Mouse (Mus musculus): ENCODE measurements around the gene Zfp775.

Zfp775 gene

GRCm38 (mm10) chr6:48628808-48629660 is 27.2 kb downstream of the Zfp775 start:
- DNase-seq: peak; percentile 67

GRCm38 (mm10) chr6:48629661-48630034 is 27.8 kb downstream of the Zfp775 start:
- DNase-seq: peak; percentile 58

DNA sequence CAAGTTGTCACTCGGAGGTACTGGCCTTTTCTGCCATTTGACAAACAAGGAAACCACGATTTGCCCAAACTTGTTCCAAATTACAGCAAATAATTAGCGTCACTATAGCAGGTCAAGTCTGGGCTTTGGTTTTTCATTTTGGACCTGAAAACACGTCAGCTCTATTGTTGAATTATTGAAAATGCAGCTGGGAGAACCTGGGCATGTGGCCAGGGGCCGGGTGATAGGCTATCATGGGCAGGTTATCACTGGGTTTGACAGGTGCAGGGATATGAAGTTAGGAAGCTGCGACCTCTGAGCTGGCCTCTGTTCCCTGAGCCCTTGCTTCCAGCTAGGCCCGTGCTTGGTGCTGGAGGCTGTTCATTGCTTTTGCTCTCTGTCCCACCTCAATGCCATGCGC is 29.0 kb downstream of the Zfp775 start:
- DNase-seq: no peak

DNA sequence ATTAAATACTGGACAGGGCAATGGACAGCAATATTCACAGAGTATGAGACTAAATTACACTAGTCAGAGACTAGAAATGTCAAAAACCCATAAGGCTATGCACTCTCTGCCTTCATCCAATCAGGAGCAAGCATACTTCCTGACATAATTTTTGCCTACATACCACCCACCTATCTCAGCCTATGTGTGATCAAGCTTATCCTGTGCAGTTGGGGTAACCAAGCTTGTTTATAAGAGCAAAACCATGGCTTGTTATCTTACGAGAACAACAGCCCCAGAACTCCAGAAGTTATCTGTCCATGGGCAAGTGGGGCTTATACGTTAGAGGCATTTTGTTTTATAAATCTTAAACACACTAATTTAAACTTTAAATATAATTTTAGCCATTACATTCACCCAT is 33.2 kb downstream of the Zfp775 start:
- no peak for DNase-seq

DNA sequence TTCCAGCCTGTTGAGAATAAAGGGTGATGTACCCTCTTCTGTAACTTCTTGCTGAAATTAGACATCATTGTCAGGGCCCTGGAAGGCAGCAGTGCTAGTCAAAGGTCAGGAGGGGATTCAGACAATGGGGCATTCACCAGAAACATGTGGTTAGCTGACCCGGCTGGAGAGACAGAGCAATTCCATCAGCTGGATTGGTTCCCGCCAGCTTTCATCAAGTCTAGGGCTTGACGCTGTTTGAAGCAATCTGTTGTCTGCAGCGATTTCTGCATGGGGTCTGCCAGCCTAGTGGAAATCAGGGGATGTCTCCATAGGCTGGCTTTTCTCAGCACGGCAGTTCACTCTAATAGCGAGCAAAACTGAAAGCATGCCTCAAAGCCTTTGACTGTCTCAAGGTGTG is 34.7 kb downstream of the Zfp775 start:
- no peak for DNase-seq

DNA sequence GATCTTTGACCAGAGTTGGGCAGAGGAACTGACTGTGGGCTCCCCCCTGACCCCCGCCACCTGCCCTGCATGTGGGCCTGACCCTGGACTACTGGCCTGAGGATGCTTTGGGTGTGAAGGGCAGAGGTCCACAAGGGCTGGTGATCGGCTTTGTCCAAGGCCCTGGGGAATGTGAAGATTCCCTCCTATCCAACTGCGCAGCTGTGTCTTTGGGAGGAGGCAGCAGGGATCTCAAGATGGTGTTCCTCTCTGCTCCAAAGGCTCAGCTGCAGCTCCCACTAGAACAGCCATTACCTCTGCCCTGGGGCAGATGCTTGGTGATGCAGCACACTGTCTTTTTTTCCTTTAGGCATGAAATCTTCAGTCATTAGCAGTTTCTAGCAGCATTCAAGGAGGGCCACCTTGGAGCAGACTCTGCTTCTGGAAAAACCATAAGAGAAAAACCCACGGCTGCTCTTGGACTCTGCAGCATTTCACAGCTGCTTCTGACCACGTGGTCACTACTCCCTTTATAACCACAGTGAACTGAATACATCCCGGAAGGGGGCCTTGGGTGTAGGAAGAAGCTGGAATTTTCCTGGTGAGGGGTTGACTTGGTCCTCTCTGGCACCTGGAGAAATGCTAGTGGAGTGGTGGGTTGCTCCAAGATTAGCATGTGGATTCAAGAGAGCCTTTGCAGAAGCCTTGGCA is 36.1 kb downstream of the Zfp775 start:
- DNase-seq: no peak

- no peak for DNase-seq
Observed at GRCm38 (mm10) chr6:48638553-48638952, 36.7 kb downstream of the Zfp775 start.

DNA sequence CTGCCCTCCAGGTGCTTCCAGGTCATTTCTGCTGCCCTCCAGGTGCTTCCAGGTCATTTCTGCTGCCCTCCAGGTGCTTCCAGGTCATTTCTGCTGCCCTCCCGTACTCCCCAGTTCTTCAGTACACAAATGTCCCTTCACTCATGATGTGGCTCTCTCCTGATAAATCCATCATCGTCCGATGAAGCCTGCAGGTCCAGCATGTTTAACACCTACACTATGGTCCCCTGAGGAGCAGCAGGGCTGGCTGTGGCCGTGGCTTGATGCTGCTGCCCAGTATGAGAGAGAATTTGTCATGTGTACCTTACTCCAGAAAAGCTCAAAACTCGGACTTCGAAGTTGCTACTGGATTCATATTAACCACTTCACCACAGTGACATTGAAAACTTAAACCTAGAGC is 39.5 kb downstream of the Zfp775 start:
- no peak for DNase-seq

- DNase-seq: no peak
Observed at GRCm38 (mm10) chr6:48642764-48643292, 41.0 kb downstream of the Zfp775 start.

DNA sequence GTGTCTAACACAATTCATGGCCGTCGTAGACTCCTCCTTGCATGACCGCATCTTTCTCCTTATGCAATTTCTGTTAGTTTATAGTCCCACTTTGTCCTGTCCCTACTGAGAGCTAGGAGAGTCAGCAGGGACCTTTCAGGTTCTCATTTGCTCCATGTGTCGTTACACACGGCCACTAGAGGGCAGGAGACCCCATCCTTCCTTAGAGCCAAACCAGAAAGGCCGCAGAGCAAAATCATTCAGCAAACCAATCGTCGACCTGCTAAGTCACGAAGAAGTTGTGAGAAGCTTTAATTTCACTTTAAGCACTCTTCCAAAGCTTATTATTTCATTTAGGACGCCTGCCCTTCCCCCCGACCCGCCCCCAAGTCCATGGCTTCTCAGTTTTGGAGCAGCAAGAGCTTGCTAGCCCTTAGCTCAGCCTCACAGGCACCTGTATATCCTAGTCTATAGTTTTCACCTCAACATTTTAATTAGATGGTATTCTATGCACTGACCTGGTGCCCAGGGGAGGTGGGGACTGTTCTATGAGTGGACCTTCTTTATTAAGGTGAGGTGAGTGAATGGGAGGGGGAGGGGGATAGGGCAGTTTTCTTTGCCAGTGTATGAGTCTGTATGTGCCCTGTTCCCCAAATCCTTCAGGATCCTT is 43.9 kb downstream of the Zfp775 start:
- no peak for DNase-seq

- DNase-seq: no peak
Observed at GRCm38 (mm10) chr6:48646309-48646690, 44.4 kb downstream of the Zfp775 start.

- no peak for DNase-seq
Observed at GRCm38 (mm10) chr6:48646995-48647394, 45.1 kb downstream of the Zfp775 start, which contains the start of gene Gimap8. Gene Gimap8, plus strand, starts transcription at chr6:48647234.

DNA sequence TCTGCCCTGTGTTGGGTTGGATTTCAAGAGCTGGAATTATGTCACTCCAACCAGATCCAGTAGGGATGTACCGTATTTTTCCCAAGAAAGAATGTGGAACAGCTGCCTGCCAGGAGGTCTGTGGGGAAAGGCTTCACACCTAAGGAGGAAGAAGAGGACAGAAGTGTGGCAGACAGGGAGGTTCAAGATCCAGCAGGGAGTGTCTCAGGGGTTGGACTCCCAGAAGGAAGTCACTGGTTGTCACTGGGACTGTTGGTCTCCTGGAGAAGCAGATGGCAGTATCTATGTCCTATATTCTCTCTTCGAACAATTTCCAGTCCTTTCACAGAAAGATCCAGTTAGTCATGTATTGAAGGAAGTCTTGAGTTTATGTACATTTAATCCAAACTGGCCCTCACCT is 45.7 kb downstream of the Zfp775 start:
- no peak for DNase-seq

- DNase-seq: no peak
Observed at GRCm38 (mm10) chr6:48648779-48649178, 46.9 kb downstream of the Zfp775 start.

DNA sequence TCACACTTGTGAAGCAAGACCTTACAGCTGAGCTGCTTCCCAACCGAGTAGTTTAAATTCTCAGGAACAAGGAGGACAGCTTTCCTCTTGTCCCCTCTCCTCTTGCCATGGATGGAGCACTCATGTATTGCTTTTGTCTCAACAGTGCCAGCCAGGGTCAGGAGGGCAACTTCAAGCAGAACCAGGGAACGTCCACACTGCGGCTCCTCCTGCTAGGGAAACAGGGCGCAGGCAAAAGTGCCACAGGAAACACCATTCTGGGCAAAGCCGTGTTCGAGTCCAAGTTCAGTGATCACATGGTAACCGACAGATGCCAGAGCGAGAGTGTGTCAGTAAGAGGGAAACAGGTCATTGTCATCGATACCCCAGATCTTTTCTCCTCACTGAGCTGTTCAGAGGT is 48.2 kb downstream of the Zfp775 start:
- DNase-seq: no peak

DNA sequence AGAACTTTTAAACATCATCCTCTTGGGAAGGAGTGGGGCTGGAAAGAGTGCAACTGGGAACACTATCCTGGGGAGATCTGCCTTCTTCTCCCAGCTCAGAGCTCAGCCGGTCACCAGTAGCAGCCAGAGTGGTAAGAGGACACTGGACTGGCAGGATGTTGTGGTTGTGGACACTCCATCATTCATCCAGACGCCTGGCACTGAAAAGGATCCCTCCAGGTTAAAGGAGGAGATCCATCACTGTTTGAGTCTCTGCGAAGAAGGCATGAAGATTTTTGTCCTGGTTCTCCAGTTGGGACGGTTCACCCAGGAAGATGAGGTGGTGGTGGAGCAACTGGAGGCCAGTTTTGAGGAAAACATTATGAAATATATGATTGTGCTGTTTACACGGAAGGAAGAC is 56.9 kb downstream of the Zfp775 start:
- no peak for DNase-seq

DNA sequence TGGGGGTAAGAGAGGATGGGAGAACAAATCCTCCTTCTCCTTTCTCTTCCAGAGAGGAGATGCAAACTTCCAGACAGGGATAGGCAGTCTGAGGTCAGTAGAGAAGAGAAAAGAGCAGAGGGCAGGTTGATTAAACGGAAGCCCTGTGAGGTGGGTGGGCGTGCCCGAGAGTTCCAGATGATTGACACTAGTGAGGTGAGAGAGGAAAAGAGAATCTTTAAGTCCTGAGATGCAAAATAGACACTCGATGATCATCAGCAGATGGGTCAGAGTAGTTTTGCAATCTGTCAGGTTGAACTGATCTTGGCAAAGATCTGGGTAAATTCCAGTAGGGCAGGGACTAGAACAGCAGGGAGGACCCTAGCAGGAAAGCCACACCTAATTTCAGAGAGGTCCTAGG is 62.9 kb downstream of the Zfp775 start:
- DNase-seq: no peak

GRCm38 (mm10) chr6:48665471-48665870 is 63.6 kb downstream of the Zfp775 start:
- no peak for DNase-seq

DNA sequence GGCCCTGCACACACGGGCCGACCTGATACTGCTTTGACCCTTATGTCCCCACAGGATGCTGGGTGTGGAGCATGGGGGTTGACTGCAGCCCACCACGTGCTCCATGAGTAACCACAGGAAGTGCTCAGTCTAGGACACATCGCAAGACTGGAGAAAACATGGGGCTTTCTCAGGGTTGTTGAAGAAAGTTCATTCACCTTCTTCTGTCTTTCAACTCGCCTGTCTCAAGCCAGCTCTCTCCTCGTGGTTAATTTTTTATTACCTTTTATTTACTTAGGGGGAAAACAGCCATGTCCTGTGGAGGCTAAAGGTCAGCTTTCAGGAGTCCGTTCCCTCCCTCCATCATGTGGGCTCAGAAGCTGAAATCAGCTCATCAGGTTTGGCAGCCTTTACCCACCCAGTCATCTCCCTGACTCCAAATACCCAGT is 64.3 kb downstream of the Zfp775 start:
- no peak for DNase-seq

DNA sequence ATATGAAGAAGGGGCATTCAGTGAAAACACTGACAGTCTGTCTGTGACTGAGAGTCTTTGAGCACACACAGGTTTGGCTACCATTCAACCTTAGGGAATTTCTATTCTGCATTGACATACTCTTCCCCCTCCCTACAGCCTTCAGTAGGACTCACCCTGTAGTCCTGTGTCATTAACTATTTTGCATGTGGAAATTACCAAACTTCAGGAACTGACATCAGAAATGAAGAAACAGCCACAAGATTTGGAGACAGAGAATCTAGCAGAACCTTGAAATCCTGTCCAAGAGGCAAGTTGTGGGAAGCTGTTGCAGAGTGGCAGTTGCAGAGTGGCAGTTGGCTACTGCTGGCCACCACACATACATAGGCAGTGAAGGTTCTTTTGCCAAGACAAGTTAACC is 66.2 kb downstream of the Zfp775 start:
- no peak for DNase-seq

DNA sequence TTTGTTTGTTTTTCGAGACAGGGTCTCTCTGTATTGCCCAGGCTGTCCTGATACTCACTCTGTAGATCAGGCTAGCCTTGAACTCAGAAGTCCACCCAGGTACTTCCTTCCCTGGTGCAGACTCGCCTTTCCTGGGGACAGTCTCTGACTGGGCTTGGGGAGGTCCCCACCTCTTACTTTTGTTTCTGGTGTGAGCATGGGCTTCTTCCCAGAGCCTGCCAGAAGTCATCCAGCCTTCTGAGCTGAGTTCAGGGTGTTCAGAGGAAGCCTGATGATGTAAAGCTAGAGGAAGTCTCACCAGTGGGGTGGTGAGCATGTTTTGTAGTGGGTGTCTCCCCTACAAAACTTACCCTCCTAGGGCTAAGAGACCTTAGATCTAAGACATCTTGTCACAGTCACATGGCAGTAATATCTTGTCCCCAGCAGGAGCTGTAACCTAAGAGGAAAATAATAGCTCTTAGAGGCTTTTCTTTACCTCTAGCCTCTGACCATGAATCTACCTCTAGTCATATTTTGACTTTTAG is 67.6 kb downstream of the Zfp775 start:
- no peak for DNase-seq

Data from cerebellum, adult 11-12 months (tissue).